Mouse (Mus musculus): ENCODE results near the gene Fuca1. TPM values are rescaled to one million over a fixed set of nuclear protein-coding genes. Genes with fewer than 3 reads are reported as not detected.
A peak's percentile ranks its signal among the peaks of the same experiment; 100 is the strongest.
"Not testable (repeated sequence)": the region's sequence is repeated elsewhere in the genome, so short reads cannot be mapped to it uniquely, and the experiment has no call there.

The Fuca1 gene
- polyA plus RNA-seq, 1 experiment: 172 TPM

DNA sequence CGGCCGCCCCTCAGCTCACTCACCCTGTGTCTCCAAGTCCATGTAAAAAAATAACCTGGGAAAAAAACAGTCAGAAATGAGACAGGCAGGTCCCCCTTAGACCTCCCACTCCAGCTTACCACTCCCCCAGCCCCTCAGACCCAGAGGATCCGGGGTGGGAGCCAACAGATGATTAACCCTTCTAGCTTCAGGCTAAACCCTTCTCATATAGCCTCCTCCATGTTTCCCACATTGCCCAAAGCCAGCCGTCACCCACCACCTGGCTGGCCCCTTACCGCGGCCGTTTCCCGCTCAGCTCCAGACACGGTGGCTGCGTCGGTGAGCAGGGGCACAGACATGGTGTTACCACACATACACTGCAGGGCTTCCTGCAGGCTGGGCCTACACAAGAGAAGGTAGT is 50.0 kb downstream of the Fuca1 start:
- Histone ChIP-seq H3K27ac (ENCODE audit: control insufficient read depth, insufficient read depth, low read depth, low read length, poor library complexity) (no peak overlapping the region), H3K4me1 (ENCODE audit: control insufficient read depth, insufficient read depth, low read length) (peaks cover 4% of the 10 kb centered on the region), H3K4me3 (replicated peaks; ENCODE audit: control insufficient read depth, low read depth, low read length) (no peak overlapping the region)
- 86% methylated on average over 11 of the region's 11 CpGs for WGBS
- no peak for TF ChIP-seq CTCF (IDR thresholded peaks at IDR 0.05; ENCODE audit: control insufficient read depth, insufficient read depth, low read length)
- TF ChIP-seq POLR2A (IDR thresholded peaks at IDR 0.05; ENCODE audit: borderline replicate concordance, control insufficient read depth, low read depth, low read length): no peak

DNA sequence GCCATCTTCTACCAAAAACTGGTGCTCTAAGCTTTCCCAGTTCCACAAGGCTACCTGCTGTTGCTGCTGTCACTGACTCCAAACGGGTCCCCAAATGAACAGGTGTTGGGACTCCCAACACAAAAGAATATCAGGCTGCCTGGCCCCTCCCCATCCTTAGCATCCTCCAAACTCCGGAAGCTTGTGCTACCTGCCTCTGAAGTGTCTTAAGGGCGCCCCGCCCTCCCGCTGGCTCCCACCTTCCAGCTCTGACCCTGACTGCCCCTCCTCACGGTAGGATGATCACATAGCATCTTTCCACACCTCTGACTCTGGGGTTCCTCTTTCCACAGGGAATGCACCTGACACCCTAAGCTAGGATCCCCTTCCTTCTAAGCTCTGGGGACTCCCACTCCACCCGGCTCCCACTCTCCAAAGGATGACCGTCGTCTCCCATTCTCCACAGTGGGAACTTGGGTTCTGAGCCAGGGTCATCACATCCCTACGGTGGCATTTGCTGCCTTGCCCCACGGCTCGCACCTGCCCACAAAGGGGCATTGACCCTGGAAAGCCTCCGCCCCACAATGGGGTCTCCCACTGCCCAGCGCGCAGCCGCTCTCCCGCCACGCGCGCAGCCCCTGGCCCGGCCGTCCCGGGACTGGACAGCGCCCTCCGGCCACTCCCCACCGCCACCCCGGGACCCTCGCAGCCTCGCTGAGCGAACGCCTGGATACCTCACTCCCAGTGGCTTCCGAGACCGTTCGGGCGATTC is 51.4 kb downstream of the Fuca1 start:
- Histone ChIP-seq H3K4me1 (ENCODE audit: control insufficient read depth, insufficient read depth, low read length) (peaks cover 4% of the 10 kb centered on the region), H3K4me3 (replicated peaks; ENCODE audit: control insufficient read depth, low read depth, low read length) (peak overlapping the region; percentile 69), H3K27ac (ENCODE audit: control insufficient read depth, insufficient read depth, low read depth, low read length, poor library complexity) (peak overlapping the region; percentile 43)
- TF ChIP-seq CTCF (IDR thresholded peaks at IDR 0.05; ENCODE audit: control insufficient read depth, insufficient read depth, low read length): no peak
- under 1% methylated on average over 35 of the region's 35 CpGs for WGBS

DNA sequence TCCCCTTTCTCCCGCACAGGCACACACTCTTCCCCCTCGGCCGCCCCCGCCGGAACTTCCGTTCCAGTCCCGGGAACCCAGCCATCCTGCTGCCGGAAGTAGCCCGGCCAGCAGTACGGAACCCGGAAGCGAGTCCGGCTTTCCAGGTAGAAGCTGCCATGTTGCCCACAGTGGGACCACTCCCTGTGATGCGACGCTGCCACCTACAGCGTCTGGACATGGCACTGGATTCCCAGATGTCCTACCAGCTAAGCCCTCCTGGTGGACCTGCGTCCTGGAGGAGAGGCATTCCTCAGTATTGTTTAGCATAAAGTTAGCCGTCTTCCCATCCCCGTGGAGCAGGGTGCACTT is 52.0 kb downstream of the Fuca1 start, which contains the start of gene Lypla2:
Gene Lypla2, minus strand, starts transcription at position 71 of the 351 bp plus-strand sequence.
- peak; percentile 84; the same call in 1 of the 2 replicates for TF ChIP-seq POLR2A (IDR thresholded peaks at IDR 0.05; ENCODE audit: borderline replicate concordance, control insufficient read depth, low read depth, low read length)
- TF ChIP-seq CTCF (IDR thresholded peaks at IDR 0.05; ENCODE audit: control insufficient read depth, insufficient read depth, low read length): no peak
- peak within 1 kb of the TSS; percentile 69 for H3K4me3 ChIP-seq (replicated peaks; ENCODE audit: control insufficient read depth, low read depth, low read length)
- under 1% methylated on average over 19 of the region's 19 CpGs for WGBS
- peaks cover 4% of the 10 kb centered on the region for H3K4me1 ChIP-seq (ENCODE audit: control insufficient read depth, insufficient read depth, low read length)
- peak within 1 kb of the TSS; percentile 88 for H3K27ac ChIP-seq (ENCODE audit: control insufficient read depth, insufficient read depth, low read depth, low read length, poor library complexity)

DNA sequence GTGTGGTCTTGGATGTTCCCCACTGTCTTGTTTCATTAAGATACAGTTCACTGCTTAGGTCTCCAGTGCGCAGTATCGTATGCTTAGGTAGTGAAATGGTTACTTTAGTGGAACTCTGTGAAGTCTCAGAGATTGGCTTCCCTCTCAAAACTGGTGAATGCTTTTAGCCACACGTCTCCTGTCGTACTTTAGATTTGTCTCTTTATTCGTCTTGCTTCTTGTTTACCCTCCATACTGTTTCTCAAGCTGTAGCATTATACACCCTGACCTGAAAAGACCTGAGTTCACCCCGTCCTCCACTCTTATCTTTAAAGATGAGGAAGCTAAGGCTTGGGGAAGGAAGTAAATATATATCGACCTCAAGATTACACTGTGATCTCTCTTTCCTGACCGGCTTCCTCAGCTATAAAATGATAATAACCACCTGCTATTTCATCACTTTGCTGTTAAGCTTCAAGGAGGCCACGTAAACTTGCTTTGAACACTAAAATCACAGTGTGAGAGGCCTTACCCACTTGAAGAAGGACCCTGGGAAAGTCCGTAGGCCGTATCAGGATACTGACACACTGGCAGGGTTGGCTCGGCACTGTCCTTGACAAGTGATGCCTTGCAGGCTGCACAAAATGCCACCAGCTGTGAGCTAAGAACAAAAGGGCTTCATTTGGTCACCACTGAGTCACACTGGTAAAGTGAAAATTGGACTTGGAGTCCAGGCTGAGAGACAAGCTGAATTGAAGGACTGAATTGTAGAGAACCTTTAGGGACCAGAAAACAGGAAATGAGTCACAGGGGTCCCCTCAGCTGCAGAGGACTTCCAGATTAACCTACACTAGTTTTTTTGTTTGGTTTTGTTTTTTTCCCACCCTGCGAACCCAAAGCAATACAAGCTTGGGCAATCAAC is 52.6 kb downstream of the Fuca1 start:
- 12% methylated on average over 13 of the region's 13 CpGs for WGBS
- peak overlapping the region; percentile 69 for H3K4me3 ChIP-seq (replicated peaks; ENCODE audit: control insufficient read depth, low read depth, low read length)
- H3K4me1 ChIP-seq (ENCODE audit: control insufficient read depth, insufficient read depth, low read length): peaks cover 4% of the 10 kb centered on the region
- peak overlapping the region; percentile 88 for H3K27ac ChIP-seq (ENCODE audit: control insufficient read depth, insufficient read depth, low read depth, low read length, poor library complexity)
- no peak for TF ChIP-seq POLR2A (IDR thresholded peaks at IDR 0.05; ENCODE audit: borderline replicate concordance, control insufficient read depth, low read depth, low read length)
- TF ChIP-seq CTCF (IDR thresholded peaks at IDR 0.05; ENCODE audit: control insufficient read depth, insufficient read depth, low read length): no peak

DNA sequence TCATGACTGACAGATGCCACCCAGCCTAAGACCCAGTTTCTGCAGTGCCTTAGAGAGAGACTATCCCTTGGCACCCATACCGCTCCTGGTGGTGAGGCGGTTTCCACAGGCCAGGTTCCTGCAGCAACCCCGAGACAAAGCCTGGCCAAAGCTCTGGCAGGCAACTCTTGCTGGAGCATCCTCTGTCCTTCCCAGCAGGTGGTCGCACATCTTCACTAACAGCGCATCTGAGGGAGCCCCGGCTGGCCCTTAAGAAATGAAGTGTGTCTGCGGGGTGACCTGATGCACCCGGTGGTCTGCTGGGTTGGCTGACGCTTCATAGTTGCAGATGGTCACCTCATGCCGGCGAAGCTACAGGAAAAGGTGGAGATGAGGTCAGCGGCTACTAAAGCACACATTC is 55.6 kb downstream of the Fuca1 start:
- H3K27ac ChIP-seq (ENCODE audit: control insufficient read depth, insufficient read depth, low read depth, low read length, poor library complexity): no peak overlapping the region
- WGBS: 94% methylated on average over 12 of the region's 12 CpGs
- TF ChIP-seq CTCF (IDR thresholded peaks at IDR 0.05; ENCODE audit: control insufficient read depth, insufficient read depth, low read length) (no peak), POLR2A (IDR thresholded peaks at IDR 0.05; ENCODE audit: borderline replicate concordance, control insufficient read depth, low read depth, low read length) (no peak)
- peaks cover 6% of the 10 kb centered on the region for H3K4me1 ChIP-seq (ENCODE audit: control insufficient read depth, insufficient read depth, low read length)
- no peak overlapping the region for H3K4me3 ChIP-seq (replicated peaks; ENCODE audit: control insufficient read depth, low read depth, low read length)

DNA sequence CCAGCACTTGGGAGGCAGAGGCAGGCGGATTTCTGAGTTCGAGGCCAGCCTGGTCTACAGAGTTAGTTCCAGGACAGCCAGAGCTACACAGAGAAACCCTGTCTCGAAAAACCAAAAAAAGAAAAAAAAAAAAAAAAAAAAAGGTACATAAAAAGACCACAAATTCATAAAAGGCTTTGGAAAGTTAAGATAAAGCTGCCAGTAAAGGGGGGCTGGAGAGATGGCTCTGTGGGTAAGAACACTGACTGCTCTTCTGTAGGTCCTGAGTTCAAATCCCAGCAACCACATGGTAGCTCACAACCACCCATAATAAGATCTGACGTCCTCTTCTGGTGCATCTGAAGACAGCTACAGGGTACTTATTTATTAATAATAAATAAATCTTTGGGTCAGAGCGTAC is 59.7 kb downstream of the Fuca1 start:
- H3K27ac ChIP-seq (ENCODE audit: control insufficient read depth, insufficient read depth, low read depth, low read length, poor library complexity); H3K4me3 ChIP-seq (replicated peaks; ENCODE audit: control insufficient read depth, low read depth, low read length); H3K4me1 ChIP-seq (ENCODE audit: control insufficient read depth, insufficient read depth, low read length): not testable (repeated sequence)
- WGBS: 84% methylated on average over 5 of the region's 5 CpGs

DNA sequence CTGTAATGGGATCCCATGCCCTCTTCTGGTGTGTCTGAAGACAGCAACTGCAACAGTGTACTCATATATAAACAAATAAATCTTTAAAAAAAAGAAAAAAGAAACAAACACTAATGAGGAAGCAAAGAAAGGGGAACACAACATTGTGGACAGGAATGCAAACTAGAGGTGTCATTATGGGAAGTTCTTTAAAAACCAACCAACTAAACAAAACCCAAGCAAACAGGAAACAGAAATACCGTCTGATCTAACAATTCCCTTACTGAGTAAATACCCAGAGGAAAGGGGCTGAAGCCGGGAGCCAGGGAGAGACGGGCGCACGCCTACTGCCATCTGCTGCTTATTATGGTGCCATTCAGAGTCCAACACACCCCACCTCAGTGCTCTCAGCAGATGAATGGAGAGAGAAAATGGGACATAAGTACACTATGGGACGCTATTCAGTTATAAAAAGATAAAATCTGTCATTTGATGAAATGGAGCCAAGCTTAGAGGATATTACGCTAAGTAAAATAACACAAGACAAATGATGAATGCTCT is 61.1 kb downstream of the Fuca1 start:
- WGBS: 51% methylated on average over 7 of the region's 7 CpGs
- Histone ChIP-seq H3K27ac (ENCODE audit: control insufficient read depth, insufficient read depth, low read depth, low read length, poor library complexity) (peak overlapping the region; percentile 79; the same call in 1 of the 2 replicates), H3K4me1 (ENCODE audit: control insufficient read depth, insufficient read depth, low read length) (peaks cover 1% of the 10 kb centered on the region), H3K4me3 (replicated peaks; ENCODE audit: control insufficient read depth, low read depth, low read length) (no peak overlapping the region)
- no peak for TF ChIP-seq CTCF (IDR thresholded peaks at IDR 0.05; ENCODE audit: control insufficient read depth, insufficient read depth, low read length)
- TF ChIP-seq POLR2A (IDR thresholded peaks at IDR 0.05; ENCODE audit: borderline replicate concordance, control insufficient read depth, low read depth, low read length): no peak

DNA sequence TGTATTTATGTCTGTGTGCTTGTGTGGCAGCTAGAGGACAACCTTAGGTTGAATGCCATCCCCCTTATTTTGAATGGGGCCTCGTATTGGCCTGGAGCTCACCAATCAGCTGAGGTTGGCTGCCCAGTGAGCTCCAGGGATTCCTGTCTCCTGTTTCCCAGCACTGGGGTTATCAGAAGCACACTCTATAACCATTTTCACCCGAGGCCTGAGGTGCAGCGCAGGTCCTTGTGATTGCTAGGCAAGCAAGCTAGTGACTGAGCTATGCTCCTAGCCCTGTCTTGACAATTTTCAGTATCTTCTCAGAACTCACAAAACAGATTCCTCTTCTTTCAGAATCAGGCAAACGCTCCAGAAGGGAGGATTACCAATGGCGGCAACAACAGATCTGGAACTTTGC is 64.0 kb downstream of the Fuca1 start:
- peaks cover 1% of the 10 kb centered on the region for H3K4me1 ChIP-seq (ENCODE audit: control insufficient read depth, insufficient read depth, low read length)
- no peak for TF ChIP-seq POLR2A (IDR thresholded peaks at IDR 0.05; ENCODE audit: borderline replicate concordance, control insufficient read depth, low read depth, low read length)
- TF ChIP-seq CTCF (IDR thresholded peaks at IDR 0.05; ENCODE audit: control insufficient read depth, insufficient read depth, low read length): no peak
- WGBS: 89% methylated on average over 5 of the region's 5 CpGs
- peak overlapping the region; percentile 68 for H3K27ac ChIP-seq (ENCODE audit: control insufficient read depth, insufficient read depth, low read depth, low read length, poor library complexity)
- H3K4me3 ChIP-seq (replicated peaks; ENCODE audit: control insufficient read depth, low read depth, low read length): peak overlapping the region; percentile 35

All from bone marrow, adult 2 months (tissue).